Mouse (Mus musculus) heart, adult 2 months (tissue): ENCODE results near the gene Bud23. TPM values are rescaled to one million over a fixed set of nuclear protein-coding genes. Genes with fewer than 3 reads are reported as not detected.

Experiments
- DNase-seq, 2 experiments: peaks; one replicate each; pipeline ENCODE4 v3.0.0; 2021
- H3K27ac ChIP-seq: fragments of 200-600 bp; 2 replicates; pipeline ENCODE4 v1.8.1; 2022
- H3K27me3 ChIP-seq: fragments of 200-500 bp; 2 replicates; pipeline ENCODE4 v1.6.1; 2012; ENCODE audit warnings: mild to moderate bottlenecking, low read length, inconsistent platforms, mixed read lengths; ENCODE audit not compliant: control insufficient read depth, insufficient read depth
- H3K36me3 ChIP-seq: fragments of 200-500 bp; 2 replicates; pipeline ENCODE4 v1.6.1; 2012; ENCODE audit warnings: low read length, inconsistent platforms; ENCODE audit not compliant: control insufficient read depth, insufficient read depth
- H3K4me1 ChIP-seq: fragments of 200-500 bp; 2 replicates; pipeline ENCODE4 v1.6.1; 2011; ENCODE audit warnings: low read length; ENCODE audit not compliant: control insufficient read depth, insufficient read depth
- H3K4me3 ChIP-seq: fragments of 200-600 bp; 2 replicates; pipeline ENCODE4 v1.8.1; 2022
- H3K79me2 ChIP-seq: fragments of 200-500 bp; replicated peaks from 2 replicates; pipeline ENCODE4 v1.6.1; 2012; ENCODE audit warnings: mild to moderate bottlenecking, inconsistent platforms, low read length, moderate library complexity, mixed read lengths; ENCODE audit not compliant: control insufficient read depth, insufficient read depth
- H3K9ac ChIP-seq: fragments of 200-500 bp; 2 replicates; pipeline ENCODE4 v1.6.1; 2012; ENCODE audit warnings: low read depth, mild to moderate bottlenecking, control low read depth, inconsistent platforms, low read length, mixed read lengths
- CTCF ChIP-seq: fragments of 200-600 bp; IDR thresholded peaks from 2 replicates; pipeline ENCODE4 v1.8.1; 2022; ENCODE audit warnings: antibody characterized with exemption, mild to moderate bottlenecking, moderate library complexity
- EP300 ChIP-seq: fragments of 200-500 bp; IDR thresholded peaks from 2 replicates; pipeline ENCODE4 v1.6.1; 2011; ENCODE audit warnings: low read depth, low read length, control low read depth; ENCODE audit not compliant: insufficient read depth
- POLR2A ChIP-seq: fragments of 200-500 bp; IDR thresholded peaks from 2 replicates; pipeline ENCODE4 v1.6.1; 2011; ENCODE audit warnings: mild to moderate bottlenecking, low read depth, low read length, control low read depth; ENCODE audit not compliant: insufficient read depth
- WGBS: fragments of 180-500 bp; shearing (Covaris S2); methylation state at CpG from one replicate; pipeline ENCODE4 v1.1.7; 2018; 5-methylcytosine and 5-hydroxymethylcytosine counted together
- intact Hi-C: fragments of 180-260 bp; cut with DNase I; formaldehyde crosslinking; loops from one replicate; pipeline ENCODE4 v1.15.1; 2025
- polyA plus RNA-seq: library from polyadenylated mRNA; depleted of rRNA; stranded (reverse); fragments of >200 nt; gene quantifications from 2 replicates; pipeline ENCODE4 v1.2.3, GENCODE M21; 2012; rRNA removed
- total RNA-seq, 2 experiments: library from RNA; stranded (reverse); gene quantifications; 2 replicates each; pipeline ENCODE4 v1.2.3; 2021

Bud23 gene
- total and polyA plus RNA-seq, 3 experiments, result 20.5 to 26.2 (median 21.1) TPM

DNA sequence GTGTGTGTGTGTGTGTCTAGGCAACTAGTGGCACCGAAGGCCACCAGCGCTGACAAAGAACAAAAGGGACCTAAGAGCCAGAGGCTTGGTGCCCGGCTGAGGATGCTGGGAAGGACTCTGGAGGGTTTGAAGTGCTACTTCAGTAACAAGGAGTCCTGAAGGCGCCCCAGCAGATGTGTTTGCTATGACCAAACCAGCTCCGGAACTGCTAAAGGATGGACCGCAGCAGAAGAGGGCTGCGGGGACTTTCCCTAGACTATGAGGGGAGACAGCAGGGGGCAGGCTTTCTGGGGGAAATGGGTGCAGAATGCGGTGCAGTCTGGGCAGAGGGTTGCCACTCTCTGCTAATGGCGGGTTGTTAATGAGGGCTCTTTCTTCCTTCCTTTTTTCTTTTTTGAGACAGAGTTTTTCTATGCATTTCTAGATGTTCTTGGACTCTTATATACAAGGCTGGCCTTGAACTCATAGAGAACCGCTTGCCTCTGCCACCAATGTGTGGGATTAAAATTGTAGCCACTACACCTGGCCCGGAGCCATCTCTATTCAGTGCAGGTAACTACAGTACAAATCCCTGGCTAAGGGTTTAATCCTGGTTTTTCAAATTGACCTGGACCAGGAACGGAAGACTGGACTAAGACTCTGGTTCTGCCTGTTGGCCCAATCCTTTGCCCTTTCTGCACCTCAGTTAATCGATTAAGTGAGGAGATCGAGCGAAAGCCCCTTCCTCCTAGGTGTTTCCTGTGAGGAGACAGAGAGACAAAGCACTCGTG is 56.8 kb downstream of the Bud23 start:
- Histone ChIP-seq H3K9ac (peak overlapping the region; percentile 83), H3K79me2 (no peaks in the 10 kb centered on the region), H3K4me1 (peaks cover 4% of the 10 kb centered on the region), H3K27ac (peak overlapping the region; percentile 100), H3K4me3 (peak overlapping the region; percentile 66), H3K36me3 (no peaks in the 10 kb centered on the region), H3K27me3 (no peaks in the 10 kb centered on the region)
- WGBS, result 37% methylated on average over 16 of the region's 16 CpGs
- intact Hi-C loops, result no loop called here
- DNase-seq, result no peak
- TF ChIP-seq EP300 (no peak), CTCF (peak; percentile 25), POLR2A (no peak)

Other genes with a start within 250 kb of the Bud23 start
- gene Tmem270, start 158.2 kb downstream of the Bud23 start, total RNA-seq, result not detected
- not detected in 2 replicates for gene Tmem270, start 158.2 kb downstream of the Bud23 start, polyA plus RNA-seq
- not detected for gene Cldn13, start 149.4 kb downstream of the Bud23 start, total RNA-seq
- gene Cldn13, start 149.4 kb downstream of the Bud23 start, polyA plus RNA-seq, result 0.10 TPM in 1 of 2 replicates, not detected in the other
- gene Mettl27, start 132.6 kb downstream of the Bud23 start, total RNA-seq, result 1 to 10 TPM; 4.1 to 6.7 TPM
- 2.8 TPM in 2 replicates for gene Mettl27, start 132.6 kb downstream of the Bud23 start, polyA plus RNA-seq
- not detected for gene Cldn4, start 118.0 kb downstream of the Bud23 start, total RNA-seq
- gene Cldn4, start 118.0 kb downstream of the Bud23 start, polyA plus RNA-seq, result 0.68 TPM in 1 of 2 replicates, not detected in the other
- gene Cldn3, start 78.7 kb downstream of the Bud23 start, total RNA-seq, result under 1 TPM in 1 of 2 experiments, not detected in 1; 0.26 TPM
- gene Cldn3, start 78.7 kb downstream of the Bud23 start, polyA plus RNA-seq, result 0.12 and 6.8 TPM in 2 replicates
- 10 to 100 TPM; 56.9 to 64.5 TPM for gene Abhd11, start 55.8 kb downstream of the Bud23 start, total RNA-seq
- 90.2 and 110 TPM in 2 replicates for gene Abhd11, start 55.8 kb downstream of the Bud23 start, polyA plus RNA-seq
- gene Stx1a, start 41.5 kb downstream of the Bud23 start, total RNA-seq, result 1 to 10 TPM; 1.4 to 1.5 TPM
- 4.7 and 5.1 TPM in 2 replicates for gene Stx1a, start 41.5 kb downstream of the Bud23 start, polyA plus RNA-seq
- 10 to 100 TPM; 38.4 to 46.1 TPM for gene Dnajc30, start 757 bp downstream of the Bud23 start, total RNA-seq
- 34.7 and 35.7 TPM in 2 replicates for gene Dnajc30, start 757 bp downstream of the Bud23 start, polyA plus RNA-seq
- gene Vps37d, start 13.3 kb upstream of the Bud23 start, total RNA-seq, result under 1 TPM; 0.52 to 0.57 TPM
- 0.61 and 0.72 TPM in 2 replicates for gene Vps37d, start 13.3 kb upstream of the Bud23 start, polyA plus RNA-seq
- 10 to 100 TPM; 24.2 to 25.9 TPM for gene Mlxipl, start 24.9 kb upstream of the Bud23 start, total RNA-seq
- 47.1 and 49.0 TPM in 2 replicates for gene Mlxipl, start 24.9 kb upstream of the Bud23 start, polyA plus RNA-seq
- 10 to 100 TPM in 1 of 2 experiments, 1 to 10 TPM in 1; 9.9 to 10.6 TPM for gene Tbl2, start 84.7 kb upstream of the Bud23 start, total RNA-seq
- gene Tbl2, start 84.7 kb upstream of the Bud23 start, polyA plus RNA-seq, result 5.8 and 8.8 TPM in 2 replicates
- gene Bcl7b, start 103.3 kb upstream of the Bud23 start, total RNA-seq, result 10 to 100 TPM; 40.3 to 44.1 TPM
- 37.5 and 37.6 TPM in 2 replicates for gene Bcl7b, start 103.3 kb upstream of the Bud23 start, polyA plus RNA-seq
- gene Baz1b, start 122.3 kb upstream of the Bud23 start, total RNA-seq, result 10 to 100 TPM; 42.3 to 46.1 TPM
- 13.9 and 20.8 TPM in 2 replicates for gene Baz1b, start 122.3 kb upstream of the Bud23 start, polyA plus RNA-seq
- gene Fzd9, start 186.3 kb upstream of the Bud23 start, total RNA-seq, result 1 to 10 TPM in 1 of 2 experiments, under 1 TPM in 1; 0.78 to 1.3 TPM
- gene Fzd9, start 186.3 kb upstream of the Bud23 start, polyA plus RNA-seq, result 1.8 TPM in 2 replicates